Mouse (Mus musculus) ES-Bruce4 (cell line): ENCODE data around the gene Bcl2l2.
A peak's percentile ranks its signal among the peaks of the same experiment; 100 is the strongest.

ENCODE experiments used
- CTCF ChIP-seq: IDR thresholded peaks from one replicate; pipeline ENCODE4 v1.8.1; 2011; ENCODE audit warnings: low read depth, low read length
- POLR2A ChIP-seq: IDR thresholded peaks from one replicate; pipeline ENCODE4 v1.8.1; 2011; ENCODE audit warnings: low read length; ENCODE audit not compliant: insufficient read depth

DNA sequence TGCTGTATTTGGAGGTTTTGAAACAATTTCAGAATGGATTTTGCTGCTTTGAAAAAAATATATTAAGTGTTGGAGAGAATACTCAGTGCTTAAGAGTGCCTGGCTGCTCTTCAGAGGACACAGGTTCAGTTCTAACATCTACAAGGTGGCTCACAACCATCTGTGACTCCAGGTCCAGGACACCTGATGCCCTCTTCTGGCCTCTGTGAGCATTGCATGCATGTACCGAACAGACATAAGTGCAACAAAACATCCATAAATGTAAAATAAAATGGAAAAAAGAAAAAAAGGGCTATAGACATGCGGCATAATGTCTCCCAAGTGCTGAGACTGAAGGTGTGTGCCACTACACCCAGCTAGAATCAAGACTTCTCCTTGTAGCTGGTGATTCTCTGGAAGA lies 22.7 kb upstream of the Bcl2l2 start:
- peak; percentile 71 for TF ChIP-seq CTCF
- no peak for TF ChIP-seq POLR2A
